Mouse (Mus musculus) midbrain, embryonic 15.5 days (tissue): Measurements from ENCODE around the gene Hs2st1. TPM values are rescaled to one million over a fixed set of nuclear protein-coding genes. Genes with fewer than 3 reads are reported as not detected.

Experiments
- ATAC-seq: fragments of 200-750 bp; cut with Nextera tagmentation; replicated peaks from 2 replicates; pipeline ENCODE4 v1.8.0; 2017; ENCODE audit warnings: moderate TSS enrichment
- H3K27ac ChIP-seq: fragments of 300-500 bp; sonication (generic); 2 replicates; pipeline ENCODE4 v1.5.1; 2015; ENCODE audit warnings: mild to moderate bottlenecking, inconsistent platforms
- H3K27me3 ChIP-seq: fragments of 300-500 bp; sonication (generic); replicated peaks from 2 replicates; pipeline ENCODE4 v1.6.1; 2015; ENCODE audit warnings: inconsistent platforms
- H3K36me3 ChIP-seq: fragments of 300-500 bp; sonication (generic); replicated peaks from 2 replicates; pipeline ENCODE4 v1.6.1; 2015; ENCODE audit warnings: inconsistent platforms
- H3K4me1 ChIP-seq: fragments of 300-500 bp; sonication (generic); 2 replicates; pipeline ENCODE4 v1.6.1; 2015; ENCODE audit warnings: inconsistent platforms
- H3K4me2 ChIP-seq: fragments of 300-500 bp; sonication (generic); 2 replicates; pipeline ENCODE4 v1.6.1; 2015; ENCODE audit warnings: inconsistent platforms, mild to moderate bottlenecking, moderate library complexity
- H3K4me3 ChIP-seq: fragments of 300-500 bp; sonication (generic); 2 replicates; pipeline ENCODE4 v1.5.1; 2015; ENCODE audit warnings: mild to moderate bottlenecking, inconsistent platforms
- H3K9ac ChIP-seq: fragments of 300-500 bp; sonication (generic); 2 replicates; pipeline ENCODE4 v1.6.1; 2015; ENCODE audit warnings: mild to moderate bottlenecking, inconsistent platforms
- H3K9me3 ChIP-seq: fragments of 300-500 bp; sonication (generic); 2 replicates; pipeline ENCODE4 v1.6.1; 2016; ENCODE audit warnings: inconsistent platforms
- WGBS: fragments of 180-500 bp; shearing (Covaris S2); methylation state at CpG from one replicate; pipeline ENCODE4 v1.1.7; 2015; ENCODE audit warnings: mixed read lengths; 5-methylcytosine and 5-hydroxymethylcytosine counted together
- polyA plus RNA-seq: library from polyadenylated mRNA; unstranded; fragments of >200 nt; fragmentation: Nextera tagmentation; extraction: Ambion mirVana; gene quantifications from 2 replicates; pipeline ENCODE4 v1.2.1, GENCODE M21; 2015

Hs2st1 gene
- polyA plus RNA-seq, 1 experiment from 2014 or later = 15.6 TPM

DNA sequence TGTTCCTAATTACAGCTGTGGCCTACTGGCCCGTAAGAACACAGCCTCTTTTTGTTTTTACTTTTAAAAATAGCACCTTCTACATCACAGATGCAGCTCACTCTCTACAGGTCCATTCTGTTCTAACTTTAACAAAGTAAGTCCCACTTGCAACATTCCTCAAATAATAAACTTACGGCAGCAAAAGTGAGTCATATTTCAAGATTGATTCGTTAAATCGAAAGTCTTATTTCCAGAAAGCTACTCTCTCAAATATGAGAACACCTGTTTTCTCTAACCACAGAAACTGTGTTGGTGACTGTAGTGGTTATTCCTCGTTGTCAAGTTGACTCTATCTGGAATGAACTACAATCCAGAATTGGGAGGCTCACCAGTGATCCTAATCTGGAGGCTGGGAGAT, 94.1 kb downstream of the Hs2st1 start:
- H3K4me1 ChIP-seq = peaks cover 10% of the 10 kb centered on the region
- no peak overlapping the region for H3K27ac ChIP-seq
- H3K4me3 ChIP-seq = no peak overlapping the region
- 94% methylated on average over 5 of the region's 5 CpGs for WGBS
- H3K4me2 ChIP-seq = no peak overlapping the region
- no peaks in the 10 kb centered on the region for H3K9me3 ChIP-seq
- H3K27me3 ChIP-seq = no peaks in the 10 kb centered on the region
- ATAC-seq = no peak
- no peaks in the 10 kb centered on the region for H3K36me3 ChIP-seq
- H3K9ac ChIP-seq = no peak overlapping the region

DNA sequence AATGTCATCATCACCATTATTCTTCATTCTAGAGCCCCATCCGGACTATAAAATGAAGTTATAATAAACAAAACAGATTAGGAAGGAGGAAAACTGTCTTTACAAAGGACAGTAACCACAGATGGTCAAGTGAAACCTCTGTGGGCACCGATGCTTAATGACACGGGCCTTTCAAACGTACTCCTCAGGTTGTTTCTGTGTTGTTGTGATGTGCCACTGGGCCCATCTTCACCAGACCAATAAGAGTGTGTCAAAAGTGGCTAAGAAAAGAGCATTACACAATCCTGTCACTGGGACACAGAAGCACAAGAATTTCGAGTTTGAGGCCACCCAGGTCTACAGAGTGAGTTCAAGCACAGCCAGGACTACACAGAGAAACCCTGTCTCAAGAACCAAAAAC, 95.3 kb downstream of the Hs2st1 start:
- Histone ChIP-seq H3K4me3 (no peak overlapping the region), H3K4me1 (peaks cover 19% of the 10 kb centered on the region), H3K9me3 (no peaks in the 10 kb centered on the region), H3K9ac (no peak overlapping the region), H3K27ac (no peak overlapping the region), H3K36me3 (no peaks in the 10 kb centered on the region), H3K27me3 (no peaks in the 10 kb centered on the region), H3K4me2 (no peak overlapping the region)
- no peak for ATAC-seq
- WGBS = 90% methylated on average over 5 of the region's 5 CpGs

DNA sequence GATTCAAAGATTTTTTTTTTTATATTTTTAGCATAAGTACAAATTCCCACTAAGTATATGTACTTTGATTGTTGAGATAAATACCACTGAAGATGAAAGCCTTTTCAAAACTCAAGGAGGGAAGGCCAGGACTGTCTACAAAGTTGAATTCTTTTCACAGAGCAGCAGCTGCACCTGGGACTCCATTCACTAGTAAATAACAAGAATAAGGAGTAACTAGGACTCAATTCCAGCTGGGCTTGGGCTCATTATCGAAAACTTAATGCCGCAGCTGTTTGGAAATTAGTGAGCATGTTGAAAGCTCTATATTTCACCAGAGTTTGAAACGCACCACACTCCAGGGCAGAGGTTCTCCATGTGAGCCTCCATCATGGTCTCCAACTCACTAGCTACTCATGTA, 98.0 kb downstream of the Hs2st1 start:
- Histone ChIP-seq H3K4me1 (peaks cover 19% of the 10 kb centered on the region), H3K27me3 (no peaks in the 10 kb centered on the region), H3K9ac (no peak overlapping the region), H3K27ac (no peak overlapping the region), H3K4me3 (no peak overlapping the region), H3K9me3 (no peaks in the 10 kb centered on the region), H3K36me3 (no peaks in the 10 kb centered on the region), H3K4me2 (no peak overlapping the region)
- no peak for ATAC-seq
- 44% methylated on average over 3 of the region's 3 CpGs for WGBS

- H3K27me3 ChIP-seq = no peaks in the 10 kb centered on the region
- H3K4me2 ChIP-seq = peak overlapping the region; percentile 17
- H3K27ac ChIP-seq = peak overlapping the region; percentile 30
- peaks cover 19% of the 10 kb centered on the region for H3K4me1 ChIP-seq
- peak; percentile 50; the same call in 1 of the 2 replicates for ATAC-seq
- no peaks in the 10 kb centered on the region for H3K9me3 ChIP-seq
- no peaks in the 10 kb centered on the region for H3K36me3 ChIP-seq
- no peak overlapping the region for H3K9ac ChIP-seq
- no peak overlapping the region for H3K4me3 ChIP-seq
- WGBS = 27% methylated on average over 14 of the region's 14 CpGs
These were observed 99.1 kb downstream of the Hs2st1 start for GRCm38 (mm10) chr3:144470901-144471300.

GRCm38 (mm10) chr3:144467521-144467920, 102.5 kb downstream of the Hs2st1 start:
- Histone ChIP-seq H3K4me2 (no peak overlapping the region), H3K27me3 (no peaks in the 10 kb centered on the region), H3K9me3 (no peaks in the 10 kb centered on the region), H3K4me3 (no peak overlapping the region), H3K9ac (no peak overlapping the region), H3K36me3 (no peaks in the 10 kb centered on the region), H3K27ac (no peak overlapping the region), H3K4me1 (peaks cover 19% of the 10 kb centered on the region)
- 70% methylated on average over 10 of the region's 10 CpGs for WGBS
- ATAC-seq = no peak

DNA sequence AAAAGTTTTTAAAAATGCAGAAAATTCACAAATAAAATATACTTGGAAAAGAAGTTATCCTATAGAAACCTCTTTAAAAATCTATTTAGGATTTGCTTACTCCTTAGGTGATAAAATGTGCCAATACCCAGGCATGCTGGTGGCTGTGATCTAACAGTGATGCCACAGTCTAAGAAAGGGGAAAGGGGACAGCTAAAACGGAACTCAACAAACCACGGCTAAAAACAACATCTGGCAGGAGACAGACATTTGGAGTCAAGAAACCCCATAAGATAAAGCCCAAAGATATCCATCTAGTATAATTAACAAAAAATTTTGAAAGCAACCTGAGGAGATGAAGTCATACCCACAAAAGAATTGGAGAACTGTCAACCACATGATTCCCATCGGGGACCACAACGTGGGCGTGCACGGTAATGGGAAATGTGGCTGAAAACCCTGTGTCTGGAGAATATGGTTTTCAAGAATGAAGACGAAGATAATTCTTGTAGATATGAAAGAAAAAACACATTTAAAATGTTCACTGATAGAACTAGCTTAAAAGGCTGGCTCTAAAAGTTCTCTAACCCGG, 103.8 kb downstream of the Hs2st1 start:
- H3K27me3 ChIP-seq = no peaks in the 10 kb centered on the region
- no peak overlapping the region for H3K9ac ChIP-seq
- H3K27ac ChIP-seq = no peak overlapping the region
- H3K4me3 ChIP-seq = no peak overlapping the region
- peaks cover 11% of the 10 kb centered on the region for H3K4me1 ChIP-seq
- no peaks in the 10 kb centered on the region for H3K36me3 ChIP-seq
- whole genome bisulfite sequencing = 95% methylated on average over 8 of the region's 8 CpGs
- no peak overlapping the region for H3K4me2 ChIP-seq
- H3K9me3 ChIP-seq = no peaks in the 10 kb centered on the region
- ATAC-seq = no peak

DNA sequence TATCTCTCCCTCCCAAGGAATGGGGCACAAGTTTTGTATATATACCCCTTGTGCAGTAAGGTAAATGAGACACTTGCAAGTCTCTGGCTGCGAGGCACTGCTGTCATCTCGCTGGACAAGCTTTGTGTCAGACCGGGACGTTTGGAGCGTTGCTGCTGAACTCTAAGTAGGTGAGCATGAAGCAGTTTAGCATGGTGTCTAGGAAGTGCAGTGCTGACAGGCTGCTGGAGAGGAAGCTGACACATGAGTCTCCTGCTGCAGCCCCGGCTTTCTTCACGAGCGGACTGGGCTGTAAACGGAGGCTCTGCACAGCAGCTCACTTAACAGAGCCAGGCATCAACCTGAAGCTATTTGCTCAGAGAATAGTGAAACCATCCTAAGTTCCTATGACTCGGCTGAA, 107.3 kb downstream of the Hs2st1 start:
- Histone ChIP-seq H3K36me3 (no peaks in the 10 kb centered on the region), H3K4me1 (peaks cover 19% of the 10 kb centered on the region), H3K4me3 (no peak overlapping the region), H3K9ac (no peak overlapping the region), H3K27ac (no peak overlapping the region), H3K4me2 (no peak overlapping the region), H3K27me3 (no peaks in the 10 kb centered on the region), H3K9me3 (no peaks in the 10 kb centered on the region)
- WGBS = 91% methylated on average over 10 of the region's 10 CpGs
- no peak for ATAC-seq

- Histone ChIP-seq H3K4me2 (no peak overlapping the region), H3K9ac (no peak overlapping the region), H3K4me3 (no peak overlapping the region), H3K27ac (peak overlapping the region; percentile 55; the same call in 1 of the 2 replicates), H3K27me3 (no peaks in the 10 kb centered on the region), H3K36me3 (no peaks in the 10 kb centered on the region), H3K4me1 (peaks cover 22% of the 10 kb centered on the region), H3K9me3 (no peaks in the 10 kb centered on the region)
- 79% methylated on average over 5 of the region's 5 CpGs for WGBS
- no peak for ATAC-seq
These were observed 109.7 kb downstream of the Hs2st1 start for GRCm38 (mm10) chr3:144460183-144460788.

DNA sequence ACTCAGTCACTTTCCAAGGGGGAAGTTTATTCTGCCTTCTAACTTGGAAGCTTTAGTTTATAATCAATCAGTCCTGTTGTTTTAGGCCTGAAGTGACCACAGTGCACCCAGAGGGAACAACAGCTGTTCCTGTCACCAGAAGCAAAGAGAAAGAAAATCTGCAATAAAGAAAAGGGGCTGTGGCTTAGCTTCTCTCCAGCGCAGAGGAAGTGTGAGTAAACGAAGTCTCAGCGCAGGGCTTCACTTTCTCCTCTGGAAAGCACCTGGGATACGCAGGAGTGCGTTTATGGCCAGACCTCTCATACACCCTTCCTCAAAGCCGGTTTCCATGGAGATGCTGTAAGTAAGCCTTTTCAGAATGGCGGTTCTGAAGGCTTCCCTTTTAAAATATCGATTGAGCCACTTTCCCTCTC, 110.7 kb downstream of the Hs2st1 start:
- WGBS = 47% methylated on average over 8 of the region's 8 CpGs
- H3K9ac ChIP-seq = no peak overlapping the region
- peak; percentile 53 for ATAC-seq
- H3K4me1 ChIP-seq = peaks cover 23% of the 10 kb centered on the region
- no peaks in the 10 kb centered on the region for H3K36me3 ChIP-seq
- H3K9me3 ChIP-seq = no peaks in the 10 kb centered on the region
- no peaks in the 10 kb centered on the region for H3K27me3 ChIP-seq
- H3K4me2 ChIP-seq = 0 out of 2 replicates have a peak overlapping the region, but pooled peaks have one; percentile 1
- H3K27ac ChIP-seq = peak overlapping the region; percentile 55
- no peak overlapping the region for H3K4me3 ChIP-seq

GRCm38 (mm10) chr3:144453701-144454430, 116.1 kb downstream of the Hs2st1 start:
- peak; percentile 90 for ATAC-seq
- H3K9ac ChIP-seq = no peak overlapping the region
- H3K4me2 ChIP-seq = no peak overlapping the region
- H3K4me1 ChIP-seq = peaks cover 12% of the 10 kb centered on the region
- no peaks in the 10 kb centered on the region for H3K9me3 ChIP-seq
- no peaks in the 10 kb centered on the region for H3K36me3 ChIP-seq
- 60% methylated on average over 19 of the region's 19 CpGs for WGBS
- no peaks in the 10 kb centered on the region for H3K27me3 ChIP-seq
- H3K4me3 ChIP-seq = no peak overlapping the region
- no peak overlapping the region for H3K27ac ChIP-seq

GRCm38 (mm10) chr3:144448977-144449376, 121.0 kb downstream of the Hs2st1 start:
- Histone ChIP-seq H3K4me3 (no peak overlapping the region), H3K9me3 (no peaks in the 10 kb centered on the region), H3K4me2 (no peak overlapping the region), H3K4me1 (0 out of 2 replicates have a peak, but pooled peaks cover 3% of the 10 kb centered on the region), H3K9ac (no peak overlapping the region), H3K36me3 (no peaks in the 10 kb centered on the region), H3K27ac (no peak overlapping the region), H3K27me3 (no peaks in the 10 kb centered on the region)
- 94% methylated on average over 6 of the region's 6 CpGs for whole genome bisulfite sequencing
- ATAC-seq = no peak

- WGBS = 91% methylated on average over 9 of the region's 9 CpGs
- no peak for ATAC-seq
- Histone ChIP-seq H3K4me2 (no peak overlapping the region), H3K36me3 (no peaks in the 10 kb centered on the region), H3K27ac (no peak overlapping the region), H3K27me3 (no peaks in the 10 kb centered on the region), H3K4me3 (no peak overlapping the region), H3K4me1 (no peaks in the 10 kb centered on the region), H3K9ac (no peak overlapping the region), H3K9me3 (no peaks in the 10 kb centered on the region)
These were observed 122.1 kb downstream of the Hs2st1 start for GRCm38 (mm10) chr3:144447917-144448316.
